Mouse (Mus musculus) lung, adult 2 months (tissue): ENCODE results near the gene Mrpl43.

ENCODE experiments used
- CTCF ChIP-seq: fragments of 200-500 bp; IDR thresholded peaks from 2 replicates; pipeline ENCODE4 v1.5.1; 2011; ENCODE audit warnings: mild to moderate bottlenecking, low read length, control low read depth; ENCODE audit not compliant: insufficient read depth
- POLR2A ChIP-seq: fragments of 200-500 bp; IDR thresholded peaks from 2 replicates; pipeline ENCODE4 v1.6.1; 2011; ENCODE audit warnings: low read depth, mild to moderate bottlenecking, control low read depth, low read length, borderline replicate concordance; ENCODE audit errors: extremely low read depth

GRCm38 (mm10) chr19:45030111-45030510, 23.9 kb upstream of the Mrpl43 start:
- no peak for TF ChIP-seq POLR2A
- TF ChIP-seq CTCF = peak; percentile 77
